Mouse (Mus musculus) left cerebral cortex, adult 9 months (tissue): ENCODE data around the gene Eefsec.
A peak's percentile ranks its signal among the peaks of the same experiment; 100 is the strongest.

Experiments
- DNase-seq, 2 experiments: peaks; one replicate each; pipeline ENCODE4 v3.0.0; 2022; ENCODE audit warnings: low spot score in 2 of 2

The Eefsec gene

GRCm38 (mm10) chr6:88416130-88416758 is 30.1 kb downstream of the Eefsec start:
- no peak for DNase-seq

- peak in 1 of 2 experiments; percentile 11 for DNase-seq
Measured at GRCm38 (mm10) chr6:88412604-88413003, 33.7 kb downstream of the Eefsec start.

GRCm38 (mm10) chr6:88409492-88409891 is 36.8 kb downstream of the Eefsec start:
- no peak for DNase-seq

- no peak for DNase-seq
Measured at GRCm38 (mm10) chr6:88400451-88400850, 45.9 kb downstream of the Eefsec start.

GRCm38 (mm10) chr6:88397985-88398384 is 48.4 kb downstream of the Eefsec start:
- DNase-seq: no peak

GRCm38 (mm10) chr6:88388946-88389345 is 57.4 kb downstream of the Eefsec start:
- no peak for DNase-seq

- DNase-seq: no peak
Measured at GRCm38 (mm10) chr6:88387836-88388724, 58.3 kb downstream of the Eefsec start.

GRCm38 (mm10) chr6:88384420-88385053 is 61.8 kb downstream of the Eefsec start:
- DNase-seq: no peak

- DNase-seq: no peak
Measured at GRCm38 (mm10) chr6:88383734-88384133, 62.6 kb downstream of the Eefsec start.

GRCm38 (mm10) chr6:88379756-88380155 is 66.6 kb downstream of the Eefsec start:
- DNase-seq: no peak

- DNase-seq: peak in 1 of 2 experiments; percentile 10
Measured at GRCm38 (mm10) chr6:88378829-88379228, 67.5 kb downstream of the Eefsec start.

GRCm38 (mm10) chr6:88374247-88374646 is 72.1 kb downstream of the Eefsec start:
- DNase-seq: no peak

- no peak for DNase-seq
Measured at GRCm38 (mm10) chr6:88369851-88370635, 76.3 kb downstream of the Eefsec start.

- no peak for DNase-seq
Measured at GRCm38 (mm10) chr6:88363475-88364012, 82.8 kb downstream of the Eefsec start.

- no peak for DNase-seq
Measured at GRCm38 (mm10) chr6:88361096-88361495, 85.2 kb downstream of the Eefsec start.

GRCm38 (mm10) chr6:88358210-88358609 is 88.1 kb downstream of the Eefsec start:
- no peak for DNase-seq

GRCm38 (mm10) chr6:88355866-88356265 is 90.5 kb downstream of the Eefsec start:
- DNase-seq: no peak

GRCm38 (mm10) chr6:88352541-88352940 is 93.8 kb downstream of the Eefsec start:
- no peak for DNase-seq

- DNase-seq: no peak
Measured at GRCm38 (mm10) chr6:88346776-88347175, 99.6 kb downstream of the Eefsec start.

GRCm38 (mm10) chr6:88345311-88345710 is 101.0 kb downstream of the Eefsec start:
- DNase-seq: no peak
